Mouse (Mus musculus) B cell, adult 62 days (primary cell): ENCODE data around the gene Mrps25. TPM values are rescaled to one million over a fixed set of nuclear protein-coding genes. Genes with fewer than 3 reads are reported as not detected.

Source experiments
- total RNA-seq: library from RNA; stranded (reverse); gene quantifications from 4 replicates; pipeline ENCODE4 v1.2.4, GENCODE M21; 2023

Mrps25 gene
- total RNA-seq = 12.0 to 16.4 TPM (median 13.2 TPM) in 4 replicates

GRCm38 (mm10) chr6:92183621-92184131, at the start of gene Mrps25:
Mrps25 (minus strand) TSS chr6:92184033.

GRCm38 (mm10) chr6:92214773-92215449, 31.1 kb upstream of the Mrps25 start, which contains the start of gene Rbsn:
Rbsn (minus strand) TSS chr6:92214925.

Other genes starting within 250 kb of the Mrps25 start
- not detected in 4 replicates for gene Fgd5, start 205.2 kb downstream of the Mrps25 start, total RNA-seq
- 77.0 to 88.0 TPM (median 82.3 TPM) in 4 replicates for gene Nr2c2, start 92.6 kb downstream of the Mrps25 start, total RNA-seq
- gene Rbsn, start 30.9 kb upstream of the Mrps25 start, total RNA-seq = 23.9 to 34.4 TPM (median 30.1 TPM) in 4 replicates
- not detected in 4 replicates for gene Trh, start 60.6 kb upstream of the Mrps25 start, total RNA-seq